ENCODE assay signal across 9 mouse cellular contexts in genomic region chr8:13461843-13462242, GRCm38 (mm10). TPM values are rescaled to one million over a fixed set of nuclear protein-coding genes. Genes with fewer than 3 reads are reported as not detected.
DNase-seq lines count a peak whose midpoint lies in the region; ATAC-seq and TF ChIP-seq lines count a peak whose summit lies in the region.
"Had no signal": no experiment of that assay in that cellular context is flagged by ENCODE, and none has a peak within 500 bp of the region (broad histone marks: within the 10 kb centered on the region; RNA-seq: fewer than 3 reads in every experiment).

No protein-coding gene starts in this region.

- H3K4me2 ChIP-seq in midbrain, embryonic 11.5 days, result no peak overlapping the region
- no peak overlapping the region for H3K4me2 ChIP-seq in midbrain, embryonic 13.5 days (replicated peaks)
- H3K4me2 ChIP-seq in kidney, embryonic 15.5 days, result no peak overlapping the region
- H3K4me2 ChIP-seq: neural tube, embryonic 13.5 days had no signal

- TF ChIP-seq CTCF in cerebellum, adult 2 months (IDR thresholded peaks at IDR 0.05; ENCODE audit: borderline replicate concordance, insufficient read depth, low read depth, low read length), result peak; percentile 84
- peak; percentile 84 for TF ChIP-seq CTCF in liver, adult 2 months (IDR thresholded peaks at IDR 0.05; ENCODE audit: low read depth, low read length)

- no peaks in the 10 kb centered on the region for H3K9me3 ChIP-seq in midbrain, embryonic 11.5 days (ENCODE audit: control insufficient read depth, low read length)
- H3K9me3 ChIP-seq in midbrain, embryonic 13.5 days, result no peaks in the 10 kb centered on the region
- H3K9me3 ChIP-seq in kidney, embryonic 15.5 days (replicated peaks), result no peaks in the 10 kb centered on the region
- H3K9me3 ChIP-seq: neural tube, embryonic 13.5 days had no signal

- no peaks in the 10 kb centered on the region for H3K79me2 ChIP-seq in liver, adult 2 months (ENCODE audit: control insufficient read depth, insufficient read depth, low read length)

- 39% methylated on average over 4 of the region's 4 CpGs for WGBS in midbrain, embryonic 11.5 days
- 46% methylated on average over 4 of the region's 4 CpGs for WGBS in midbrain, embryonic 13.5 days
- WGBS in cerebellum, adult 2 months, result 37% methylated on average over 4 of the region's 4 CpGs
- WGBS in kidney, embryonic 15.5 days, result 36% methylated on average over 4 of the region's 4 CpGs
- WGBS in liver, adult 2 months, result 20% methylated on average over 4 of the region's 4 CpGs

- H3K9ac ChIP-seq in midbrain, embryonic 11.5 days (ENCODE audit: low read length), result no peak overlapping the region
- H3K9ac ChIP-seq in midbrain, embryonic 13.5 days (replicated peaks), result no peak overlapping the region
- H3K9ac ChIP-seq in kidney, embryonic 15.5 days, result no peak overlapping the region
- no peak overlapping the region for H3K9ac ChIP-seq in liver, adult 2 months (ENCODE audit: low read depth, low read length)
- H3K9ac ChIP-seq: neural tube, embryonic 13.5 days had no signal

- ATAC-seq in midbrain, embryonic 11.5 days (ENCODE audit: low FRiP score), result no peak
- ATAC-seq in midbrain, embryonic 13.5 days, result no peak
- ATAC-seq in kidney, embryonic 15.5 days (replicated peaks; ENCODE audit: low FRiP score), result no peak

- no peaks in the 10 kb centered on the region for H3K4me1 ChIP-seq in midbrain, embryonic 11.5 days (ENCODE audit: control insufficient read depth, insufficient read depth, low read length)
- H3K4me1 ChIP-seq in midbrain, embryonic 13.5 days (replicated peaks), result no peaks in the 10 kb centered on the region
- H3K4me1 ChIP-seq in cerebellum, adult 2 months (ENCODE audit: control insufficient read depth, insufficient read depth, low read length), result no peaks in the 10 kb centered on the region
- peaks cover 31% of the 10 kb centered on the region for H3K4me1 ChIP-seq in kidney, embryonic 15.5 days
- H3K4me1 ChIP-seq in liver, adult 2 months (ENCODE audit: control insufficient read depth, insufficient read depth, low read length), result peaks cover 17% of the 10 kb centered on the region
- H3K4me1 ChIP-seq: neural tube, embryonic 13.5 days had no signal

- H3K27me3 ChIP-seq in midbrain, embryonic 11.5 days (ENCODE audit: control insufficient read depth, insufficient read depth, low read length), result no peaks in the 10 kb centered on the region
- H3K27me3 ChIP-seq in midbrain, embryonic 13.5 days, result no peaks in the 10 kb centered on the region
- H3K27me3 ChIP-seq in cerebellum, adult 2 months (ENCODE audit: control insufficient read depth, insufficient read depth, low read length), result no peaks in the 10 kb centered on the region
- no peaks in the 10 kb centered on the region for H3K27me3 ChIP-seq in kidney, embryonic 15.5 days
- no peaks in the 10 kb centered on the region for H3K27me3 ChIP-seq in liver, adult 2 months (ENCODE audit: control insufficient read depth, insufficient read depth, low read length)
- H3K27me3 ChIP-seq: neural tube, embryonic 13.5 days had no signal

- no peak for TF ChIP-seq POLR2A in cerebellum, adult 2 months (IDR thresholded peaks at IDR 0.05; ENCODE audit: borderline replicate concordance, insufficient read depth, low read length)
- TF ChIP-seq POLR2A in liver, adult 2 months (IDR thresholded peaks at IDR 0.05; ENCODE audit: extremely low read depth, insufficient read depth, low read length), result no peak

- DNase-seq in midbrain, embryonic 11.5 days (ENCODE audit: low spot score, missing footprints), result peak; percentile 94
- DNase-seq in cerebellum, adult 2 months, result peak; percentile 57 to 77
- DNase-seq in gastrocnemius, adult 18-20 months (ENCODE audit: low spot score), result peak; percentile 78
- peak; percentile 52 for DNase-seq in liver, adult 2 months (ENCODE audit: extremely low read depth, low read depth, low spot score)
- DNase-seq in retina, embryonic 14.5 days (ENCODE audit: low spot score), result peak; percentile 85
- peak; percentile 90 for DNase-seq in thymus, postnatal 4 days

- H3K36me3 ChIP-seq in midbrain, embryonic 11.5 days (ENCODE audit: control insufficient read depth, insufficient read depth, low read length), result no peaks in the 10 kb centered on the region
- no peaks in the 10 kb centered on the region for H3K36me3 ChIP-seq in midbrain, embryonic 13.5 days
- H3K36me3 ChIP-seq in kidney, embryonic 15.5 days, result no peaks in the 10 kb centered on the region
- no peaks in the 10 kb centered on the region for H3K36me3 ChIP-seq in liver, adult 2 months (ENCODE audit: control insufficient read depth, insufficient read depth, low read length)
- H3K36me3 ChIP-seq: neural tube, embryonic 13.5 days had no signal

- H3K27ac ChIP-seq in midbrain, embryonic 11.5 days (ENCODE audit: low read depth, low read length), result no peak overlapping the region
- H3K27ac ChIP-seq in midbrain, embryonic 13.5 days, result no peak overlapping the region
- no peak overlapping the region for H3K27ac ChIP-seq in cerebellum, adult 2 months (ENCODE audit: insufficient read depth, low read length)
- H3K27ac ChIP-seq in kidney, embryonic 15.5 days, result peak overlapping the region; percentile 32; the same call in 1 of the 2 replicates
- no peak overlapping the region for H3K27ac ChIP-seq in liver, adult 2 months (replicated peaks; ENCODE audit: insufficient read depth, low read depth, low read length)
- H3K27ac ChIP-seq: neural tube, embryonic 13.5 days had no signal

- H3K4me3 ChIP-seq in midbrain, embryonic 11.5 days (ENCODE audit: low read depth, low read length), result no peak overlapping the region
- no peak overlapping the region for H3K4me3 ChIP-seq in midbrain, embryonic 13.5 days (replicated peaks)
- no peak overlapping the region for H3K4me3 ChIP-seq in cerebellum, adult 2 months (replicated peaks; ENCODE audit: insufficient read depth, low read depth, low read length)
- no peak overlapping the region for H3K4me3 ChIP-seq in kidney, embryonic 15.5 days (replicated peaks)
- H3K4me3 ChIP-seq in liver, adult 2 months (ENCODE audit: insufficient read depth, low read depth, low read length), result no peak overlapping the region
- H3K4me3 ChIP-seq: neural tube, embryonic 13.5 days had no signal

RNA-seq across cellular contexts. Expression of gene Tmem255b, which starts 26.9 kb away (rescaled TPM):
- polyA plus RNA-seq in midbrain, embryonic 11.5 days (2014; fragmentation: Nextera tagmentation; extraction: Ambion mirVana), result 0.17 and 0.29 TPM in 2 replicates
- not detected in 2 replicates for polyA plus RNA-seq in midbrain, embryonic 13.5 days (2015; fragmentation: Nextera tagmentation; extraction: Ambion mirVana)
- 1.0 and 1.4 TPM in 2 replicates for polyA plus RNA-seq in cerebellum, adult 2 months (2012; rRNA removed)
- total RNA-seq in gastrocnemius, adult 18-20 months (2021), result 1 to 10 TPM; 1.3 to 2.8 TPM
- polyA plus RNA-seq in kidney, embryonic 15.5 days (2015; fragmentation: Nextera tagmentation; extraction: Ambion mirVana), result 0.62 and 1.2 TPM in 2 replicates
- not detected in 2 replicates for total RNA-seq in liver, adult 2 months (2014; rRNA removed)
- 0.19 and 0.35 TPM in 2 replicates for polyA plus RNA-seq in liver, adult 2 months (2012; rRNA removed)

RNA-seq across cellular contexts. Expression of gene Gas6, which starts 32.4 kb away (rescaled TPM):
- 7.8 and 8.8 TPM in 2 replicates for polyA plus RNA-seq in midbrain, embryonic 11.5 days (2014; fragmentation: Nextera tagmentation; extraction: Ambion mirVana)
- 13.8 and 15.9 TPM in 2 replicates for polyA plus RNA-seq in midbrain, embryonic 13.5 days (2015; fragmentation: Nextera tagmentation; extraction: Ambion mirVana)
- 141 and 145 TPM in 2 replicates for polyA plus RNA-seq in cerebellum, adult 2 months (2012; rRNA removed)
- 10 to 100 TPM; 68.0 to 69.5 TPM for total RNA-seq in gastrocnemius, adult 18-20 months (2021)
- polyA plus RNA-seq in kidney, embryonic 15.5 days (2015; fragmentation: Nextera tagmentation; extraction: Ambion mirVana), result 52.2 and 55.3 TPM in 2 replicates
- total RNA-seq in liver, adult 2 months (2014; rRNA removed), result 23.9 and 25.5 TPM in 2 replicates
- polyA plus RNA-seq in liver, adult 2 months (2012; rRNA removed), result 36.6 and 50.5 TPM in 2 replicates

RNA-seq across cellular contexts. Expression of gene Grk1, which starts 57.0 kb away (rescaled TPM):
- polyA plus RNA-seq in midbrain, embryonic 11.5 days (2014; fragmentation: Nextera tagmentation; extraction: Ambion mirVana), result 0.03 and 0.08 TPM in 2 replicates
- 0.04 TPM in 1 of 2 replicates, not detected in the other for polyA plus RNA-seq in midbrain, embryonic 13.5 days (2015; fragmentation: Nextera tagmentation; extraction: Ambion mirVana)
- 0.02 and 0.05 TPM in 2 replicates for polyA plus RNA-seq in cerebellum, adult 2 months (2012; rRNA removed)
- not detected for total RNA-seq in gastrocnemius, adult 18-20 months (2021)
- not detected in 2 replicates for polyA plus RNA-seq in kidney, embryonic 15.5 days (2015; fragmentation: Nextera tagmentation; extraction: Ambion mirVana)
- total RNA-seq in liver, adult 2 months (2014; rRNA removed), result not detected in 2 replicates
- not detected in 2 replicates for polyA plus RNA-seq in liver, adult 2 months (2012; rRNA removed)
- polyA plus RNA-seq: neural tube, embryonic 13.5 days had no signal
